Mouse (Mus musculus) liver, adult 2 months (tissue): Measurements from ENCODE around the gene Adh1.

ENCODE experiments used
- CTCF ChIP-seq: fragments of 200-500 bp; IDR thresholded peaks from 2 replicates; pipeline ENCODE4 v1.5.1; 2011; ENCODE audit warnings: low read depth, low read length, control low read depth
- POLR2A ChIP-seq: fragments of 200-500 bp; IDR thresholded peaks from 2 replicates; pipeline ENCODE4 v1.6.1; 2011; ENCODE audit warnings: low read length, control low read depth; ENCODE audit not compliant: insufficient read depth; ENCODE audit errors: extremely low read depth

GRCm38 (mm10) chr3:138255366-138255765 lies 5.4 kb upstream of the Adh1 start:
- TF ChIP-seq CTCF (no peak), POLR2A (no peak)
